Mouse (Mus musculus): Measurements from ENCODE around the gene Rasgef1b. TPM values are rescaled to one million over a fixed set of nuclear protein-coding genes. Genes with fewer than 3 reads are reported as not detected.

Rasgef1b gene
- polyA plus RNA-seq, 1 experiment, result 0.36 TPM

- Histone ChIP-seq H3K27ac (replicated peaks; ENCODE audit: low read depth, low read length) (no peak overlapping the region), H3K4me3 (ENCODE audit: insufficient read depth, low read depth, low read length) (no peak overlapping the region), H3K4me1 (ENCODE audit: control insufficient read depth, insufficient read depth, insufficient read length, low read length) (no peaks in the 10 kb centered on the region)
Measured at GRCm38 (mm10) chr5:99390314-99390713, 338.6 kb downstream of the Rasgef1b start.

GRCm38 (mm10) chr5:99388585-99389250 lies 340.1 kb downstream of the Rasgef1b start:
- Histone ChIP-seq H3K4me1 (ENCODE audit: control insufficient read depth, insufficient read depth, insufficient read length, low read length) (no peaks in the 10 kb centered on the region), H3K4me3 (ENCODE audit: insufficient read depth, low read depth, low read length) (no peak overlapping the region), H3K27ac (replicated peaks; ENCODE audit: low read depth, low read length) (no peak overlapping the region)

GRCm38 (mm10) chr5:99388131-99388530 lies 340.7 kb downstream of the Rasgef1b start:
- no peak overlapping the region for H3K4me3 ChIP-seq (ENCODE audit: insufficient read depth, low read depth, low read length)

GRCm38 (mm10) chr5:99387185-99387981 lies 341.5 kb downstream of the Rasgef1b start:
- H3K4me1 ChIP-seq (ENCODE audit: control insufficient read depth, insufficient read depth, insufficient read length, low read length), result no peaks in the 10 kb centered on the region
- no peak overlapping the region for H3K4me3 ChIP-seq (ENCODE audit: insufficient read depth, low read depth, low read length)
- no peak overlapping the region for H3K27ac ChIP-seq (replicated peaks; ENCODE audit: low read depth, low read length)

More at GRCm38 (mm10) chr5:99388131-99388530, 340.7 kb downstream of the Rasgef1b start:
- H3K27ac ChIP-seq (replicated peaks; ENCODE audit: low read depth, low read length), result no peak overlapping the region
- H3K4me1 ChIP-seq (ENCODE audit: control insufficient read depth, insufficient read depth, insufficient read length, low read length), result no peaks in the 10 kb centered on the region

GRCm38 (mm10) chr5:99386246-99386845 lies 342.5 kb downstream of the Rasgef1b start:
- H3K4me3 ChIP-seq (ENCODE audit: insufficient read depth, low read depth, low read length), result no peak overlapping the region
- no peak overlapping the region for H3K27ac ChIP-seq (replicated peaks; ENCODE audit: low read depth, low read length)
- no peaks in the 10 kb centered on the region for H3K4me1 ChIP-seq (ENCODE audit: control insufficient read depth, insufficient read depth, insufficient read length, low read length)

- no peak overlapping the region for H3K4me3 ChIP-seq (ENCODE audit: insufficient read depth, low read depth, low read length)
- no peaks in the 10 kb centered on the region for H3K4me1 ChIP-seq (ENCODE audit: control insufficient read depth, insufficient read depth, insufficient read length, low read length)
- no peak overlapping the region for H3K27ac ChIP-seq (replicated peaks; ENCODE audit: low read depth, low read length)
Measured at GRCm38 (mm10) chr5:99385737-99386136, 343.1 kb downstream of the Rasgef1b start.

GRCm38 (mm10) chr5:99385090-99385489 lies 343.8 kb downstream of the Rasgef1b start:
- Histone ChIP-seq H3K4me1 (ENCODE audit: control insufficient read depth, insufficient read depth, insufficient read length, low read length) (no peaks in the 10 kb centered on the region; the same call in 1 of the 2 replicates), H3K4me3 (ENCODE audit: insufficient read depth, low read depth, low read length) (no peak overlapping the region), H3K27ac (replicated peaks; ENCODE audit: low read depth, low read length) (no peak overlapping the region)

- H3K27ac ChIP-seq (replicated peaks; ENCODE audit: low read depth, low read length), result no peak overlapping the region
- no peak overlapping the region for H3K4me3 ChIP-seq (ENCODE audit: insufficient read depth, low read depth, low read length)
- H3K4me1 ChIP-seq (ENCODE audit: control insufficient read depth, insufficient read depth, insufficient read length, low read length), result no peaks in the 10 kb centered on the region; the same call in 1 of the 2 replicates
Measured at GRCm38 (mm10) chr5:99383783-99384281, 345.0 kb downstream of the Rasgef1b start.

- Histone ChIP-seq H3K27ac (replicated peaks; ENCODE audit: low read depth, low read length) (no peak overlapping the region), H3K4me1 (ENCODE audit: control insufficient read depth, insufficient read depth, insufficient read length, low read length) (no peaks in the 10 kb centered on the region; the same call in 1 of the 2 replicates), H3K4me3 (ENCODE audit: insufficient read depth, low read depth, low read length) (no peak overlapping the region)
Measured at GRCm38 (mm10) chr5:99382786-99383185, 346.1 kb downstream of the Rasgef1b start.

- H3K27ac ChIP-seq (replicated peaks; ENCODE audit: low read depth, low read length), result no peak overlapping the region; the same call in 1 of the 2 replicates
- no peak overlapping the region for H3K4me3 ChIP-seq (ENCODE audit: insufficient read depth, low read depth, low read length)
- H3K4me1 ChIP-seq (ENCODE audit: control insufficient read depth, insufficient read depth, insufficient read length, low read length), result no peaks in the 10 kb centered on the region; the same call in 1 of the 2 replicates
Measured at GRCm38 (mm10) chr5:99381639-99382038, 347.2 kb downstream of the Rasgef1b start.

- no peak overlapping the region for H3K27ac ChIP-seq (replicated peaks; ENCODE audit: low read depth, low read length)
- no peaks in the 10 kb centered on the region; the same call in 1 of the 2 replicates for H3K4me1 ChIP-seq (ENCODE audit: control insufficient read depth, insufficient read depth, insufficient read length, low read length)
Measured at GRCm38 (mm10) chr5:99380882-99381281, 348.0 kb downstream of the Rasgef1b start.

GRCm38 (mm10) chr5:99380166-99380565 lies 348.7 kb downstream of the Rasgef1b start:
- H3K4me3 ChIP-seq (ENCODE audit: insufficient read depth, low read depth, low read length), result no peak overlapping the region
- H3K4me1 ChIP-seq (ENCODE audit: control insufficient read depth, insufficient read depth, insufficient read length, low read length), result no peaks in the 10 kb centered on the region; the same call in 1 of the 2 replicates
- H3K27ac ChIP-seq (replicated peaks; ENCODE audit: low read depth, low read length), result no peak overlapping the region

More at GRCm38 (mm10) chr5:99380882-99381281, 348.0 kb downstream of the Rasgef1b start:
- H3K4me3 ChIP-seq (ENCODE audit: insufficient read depth, low read depth, low read length), result no peak overlapping the region

GRCm38 (mm10) chr5:99378437-99379226 lies 350.2 kb downstream of the Rasgef1b start:
- no peaks in the 10 kb centered on the region; the same call in 1 of the 2 replicates for H3K4me1 ChIP-seq (ENCODE audit: control insufficient read depth, insufficient read depth, insufficient read length, low read length)
- H3K4me3 ChIP-seq (ENCODE audit: insufficient read depth, low read depth, low read length), result no peak overlapping the region
- no peak overlapping the region for H3K27ac ChIP-seq (replicated peaks; ENCODE audit: low read depth, low read length)

GRCm38 (mm10) chr5:99375725-99376124 lies 353.1 kb downstream of the Rasgef1b start:
- no peak overlapping the region for H3K4me3 ChIP-seq (ENCODE audit: insufficient read depth, low read depth, low read length)
- peak overlapping the region; percentile 60; the same call in 1 of the 2 replicates for H3K27ac ChIP-seq (replicated peaks; ENCODE audit: low read depth, low read length)
- H3K4me1 ChIP-seq (ENCODE audit: control insufficient read depth, insufficient read depth, insufficient read length, low read length), result no peaks in the 10 kb centered on the region; the same call in 1 of the 2 replicates

Measured in brown adipose tissue, adult 24 weeks (tissue).